Mouse (Mus musculus) ES-Bruce4 (cell line): ENCODE results near the gene Aqp12. TPM values are rescaled to one million over a fixed set of nuclear protein-coding genes. Genes with fewer than 3 reads are reported as not detected.
A peak's percentile ranks its signal among the peaks of the same experiment; 100 is the strongest.

Experiments used
- H3K27ac ChIP-seq: 2 replicates; pipeline ENCODE4 v1.5.1; 2012; ENCODE audit warnings: low read length, inconsistent platforms; ENCODE audit not compliant: insufficient read depth
- H3K27me3 ChIP-seq: 2 replicates; pipeline ENCODE4 v1.6.1; 2012; ENCODE audit warnings: mild to moderate bottlenecking, low read length, inconsistent platforms; ENCODE audit not compliant: control insufficient read depth, poor library complexity, insufficient read depth, severe bottlenecking
- H3K36me3 ChIP-seq: 2 replicates; pipeline ENCODE4 v1.6.1; 2012; ENCODE audit warnings: inconsistent platforms, mild to moderate bottlenecking, low read length, moderate library complexity; ENCODE audit not compliant: control insufficient read depth, poor library complexity, insufficient read depth, severe bottlenecking
- H3K4me1 ChIP-seq: one replicate; pipeline ENCODE4 v1.8.1; 2011; ENCODE audit warnings: low read length; ENCODE audit not compliant: control insufficient read depth, insufficient read depth
- H3K4me3 ChIP-seq: 2 replicates; pipeline ENCODE4 v1.5.1; 2011; ENCODE audit warnings: low read depth, mild to moderate bottlenecking, low read length
- H3K9ac ChIP-seq: 2 replicates; pipeline ENCODE4 v1.6.1; 2012; ENCODE audit warnings: low read depth, mild to moderate bottlenecking, inconsistent platforms; ENCODE audit not compliant: poor library complexity, severe bottlenecking
- H3K9me3 ChIP-seq: replicated peaks from 2 replicates; pipeline ENCODE4 v1.6.1; 2012; ENCODE audit warnings: mild to moderate bottlenecking, low read length, inconsistent platforms; ENCODE audit not compliant: control insufficient read depth, poor library complexity, insufficient read depth, severe bottlenecking
- CTCF ChIP-seq: IDR thresholded peaks from one replicate; pipeline ENCODE4 v1.8.1; 2011; ENCODE audit warnings: low read depth, low read length
- EP300 ChIP-seq: IDR thresholded peaks from 2 replicates; pipeline ENCODE4 v1.6.1; 2011; ENCODE audit warnings: low read depth, low read length; ENCODE audit not compliant: insufficient read depth
- POLR2A ChIP-seq: IDR thresholded peaks from one replicate; pipeline ENCODE4 v1.8.1; 2011; ENCODE audit warnings: low read length; ENCODE audit not compliant: insufficient read depth
- polyA plus RNA-seq: library from polyadenylated mRNA; stranded (reverse); fragments of >200 nt; gene quantifications from 2 replicates; pipeline ENCODE4 v1.2.4, GENCODE M21; 2011; ENCODE audit warnings: low read depth; ENCODE audit not compliant: missing spikeins, insufficient read depth, insufficient read length

The Aqp12 gene
- polyA plus RNA-seq, 1 experiment = not detected

DNA sequence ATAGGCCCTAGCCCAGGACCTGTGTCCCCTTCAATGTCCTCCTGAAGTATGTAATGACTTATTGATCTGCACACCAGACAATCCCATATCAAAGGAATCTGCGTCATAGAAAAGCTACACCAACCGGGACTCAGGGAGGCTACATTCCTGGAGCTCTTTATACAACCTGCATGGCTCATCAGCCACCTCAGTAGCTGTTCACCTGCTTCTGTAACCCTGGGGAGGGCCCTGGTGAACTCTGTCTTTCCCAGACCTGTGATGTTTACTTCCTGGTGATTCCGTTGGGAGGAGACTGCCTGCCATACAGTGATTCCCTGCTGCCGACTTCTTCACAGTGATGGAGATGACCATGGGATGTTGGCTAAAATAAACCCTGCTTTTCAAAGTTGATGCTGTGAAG lies 17.2 kb upstream of the Aqp12 start:
- no peak for TF ChIP-seq EP300
- TF ChIP-seq CTCF = no peak
- no peak for TF ChIP-seq POLR2A
- Histone ChIP-seq H3K9me3 (no peaks in the 10 kb centered on the region), H3K4me3 (no peak overlapping the region), H3K9ac (no peak overlapping the region), H3K27me3 (no peaks in the 10 kb centered on the region), H3K36me3 (no peaks in the 10 kb centered on the region), H3K4me1 (no peaks in the 10 kb centered on the region), H3K27ac (no peak overlapping the region)

DNA sequence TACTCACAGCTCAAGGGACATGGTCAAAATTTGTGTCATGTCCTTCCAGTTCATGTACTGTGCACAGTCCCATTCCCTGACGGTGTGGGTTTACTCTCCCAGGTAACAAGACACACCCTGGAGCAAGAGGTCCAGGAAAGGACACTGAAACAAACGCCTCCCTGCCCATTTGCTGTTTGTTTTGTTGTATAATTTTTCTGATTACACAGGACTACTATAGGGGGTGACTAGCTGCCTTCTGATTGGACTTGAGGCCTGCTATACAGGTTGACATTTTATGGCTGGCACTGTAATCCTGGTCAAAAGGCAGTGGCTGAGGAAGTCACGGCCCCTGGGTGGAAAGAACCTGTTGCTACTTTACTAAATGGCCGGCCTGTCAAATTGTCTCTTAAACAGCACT lies 16.2 kb upstream of the Aqp12 start:
- no peaks in the 10 kb centered on the region for H3K4me1 ChIP-seq
- H3K4me3 ChIP-seq = no peak overlapping the region
- H3K27ac ChIP-seq = no peak overlapping the region
- no peaks in the 10 kb centered on the region for H3K9me3 ChIP-seq
- H3K36me3 ChIP-seq = no peaks in the 10 kb centered on the region
- no peak for TF ChIP-seq CTCF
- TF ChIP-seq EP300 = no peak
- no peak overlapping the region for H3K9ac ChIP-seq
- H3K27me3 ChIP-seq = no peaks in the 10 kb centered on the region

DNA sequence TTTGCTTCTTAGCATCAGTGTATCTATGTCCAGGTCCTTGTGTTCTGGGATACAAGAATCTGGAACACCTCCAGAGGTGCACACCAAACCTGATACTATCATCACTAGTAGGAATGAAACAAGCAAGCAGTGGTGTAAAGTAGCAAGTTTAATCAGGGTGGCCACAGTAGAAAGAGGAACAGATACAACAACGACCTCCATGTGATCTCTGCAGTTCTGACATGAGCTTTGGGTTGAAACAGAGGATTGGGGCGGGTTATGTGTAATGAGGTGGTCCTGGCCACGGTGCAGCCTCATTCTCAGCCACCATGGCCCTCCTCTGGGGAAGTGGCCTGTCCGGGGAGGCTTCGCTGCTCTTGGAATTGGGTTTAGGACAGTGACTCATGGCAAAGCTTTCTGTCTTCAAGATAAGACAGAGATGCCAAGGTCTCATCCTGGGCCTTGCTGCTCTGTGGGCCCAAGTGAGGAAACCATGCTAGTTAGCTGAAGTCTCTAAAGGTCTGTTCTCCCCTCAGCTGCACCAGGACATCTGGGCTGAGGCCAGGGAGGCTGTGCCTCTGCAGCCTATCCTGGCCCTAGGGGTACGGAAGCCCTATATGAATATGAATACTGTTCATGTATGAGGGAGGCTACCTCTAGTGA lies 13.8 kb upstream of the Aqp12 start:
- H3K9ac ChIP-seq = no peak overlapping the region
- H3K27me3 ChIP-seq = no peaks in the 10 kb centered on the region
- no peak for TF ChIP-seq CTCF
- TF ChIP-seq POLR2A = no peak
- TF ChIP-seq EP300 = no peak
- H3K27ac ChIP-seq = no peak overlapping the region
- no peaks in the 10 kb centered on the region for H3K4me1 ChIP-seq
- H3K9me3 ChIP-seq = no peaks in the 10 kb centered on the region
- no peak overlapping the region for H3K4me3 ChIP-seq
- no peaks in the 10 kb centered on the region for H3K36me3 ChIP-seq

DNA sequence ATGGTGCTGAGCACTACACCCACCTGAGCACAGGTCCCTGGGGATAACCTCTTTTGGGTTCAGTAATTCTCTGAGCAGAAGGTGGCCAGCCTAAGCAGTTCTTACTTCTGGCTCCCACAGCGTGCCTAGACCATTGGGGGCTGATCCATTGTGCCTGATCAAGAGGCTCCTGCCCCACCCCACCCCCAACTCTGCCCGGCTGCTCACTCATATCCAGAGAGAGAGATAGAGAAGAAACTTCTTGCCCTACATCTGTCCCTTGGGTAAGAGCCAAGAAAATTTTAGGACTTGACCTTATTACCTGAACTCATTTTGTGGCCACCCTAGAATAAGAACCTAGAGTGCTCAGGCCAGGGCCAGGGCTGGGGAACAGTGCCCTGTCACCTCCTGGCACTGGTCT lies 13.3 kb upstream of the Aqp12 start:
- H3K9ac ChIP-seq = no peak overlapping the region
- no peaks in the 10 kb centered on the region for H3K4me1 ChIP-seq
- H3K9me3 ChIP-seq = no peaks in the 10 kb centered on the region
- H3K4me3 ChIP-seq = no peak overlapping the region
- no peak overlapping the region for H3K27ac ChIP-seq
- no peaks in the 10 kb centered on the region for H3K36me3 ChIP-seq
- no peak for TF ChIP-seq CTCF
- no peak for TF ChIP-seq EP300
- no peak for TF ChIP-seq POLR2A
- no peaks in the 10 kb centered on the region for H3K27me3 ChIP-seq

DNA sequence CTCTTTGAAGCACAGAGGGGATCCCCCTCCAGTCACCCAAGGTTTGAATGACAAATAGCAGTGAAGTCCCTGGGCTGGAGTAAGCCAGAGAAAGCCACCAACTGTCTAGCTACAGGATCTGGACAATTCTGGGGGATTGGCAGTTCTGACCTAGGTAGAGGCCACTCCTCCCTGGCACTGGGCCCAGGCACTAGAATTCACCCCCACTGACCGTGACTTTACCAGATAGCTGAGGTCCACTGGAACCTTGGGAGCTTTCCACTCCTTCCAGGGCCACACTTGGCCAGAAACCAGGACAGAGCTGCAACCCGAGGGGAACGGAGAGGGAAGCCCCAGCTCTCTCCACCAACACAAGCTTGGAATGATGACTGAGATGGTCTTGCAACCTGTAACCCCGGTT lies 3.1 kb downstream of the Aqp12 start:
- TF ChIP-seq CTCF = no peak
- TF ChIP-seq POLR2A = no peak
- TF ChIP-seq EP300 = no peak
- no peaks in the 10 kb centered on the region for H3K27me3 ChIP-seq
- no peaks in the 10 kb centered on the region for H3K4me1 ChIP-seq
- H3K9me3 ChIP-seq = no peaks in the 10 kb centered on the region
- no peaks in the 10 kb centered on the region for H3K36me3 ChIP-seq
- no peak overlapping the region for H3K9ac ChIP-seq
- H3K4me3 ChIP-seq = no peak overlapping the region
- no peak overlapping the region for H3K27ac ChIP-seq

DNA sequence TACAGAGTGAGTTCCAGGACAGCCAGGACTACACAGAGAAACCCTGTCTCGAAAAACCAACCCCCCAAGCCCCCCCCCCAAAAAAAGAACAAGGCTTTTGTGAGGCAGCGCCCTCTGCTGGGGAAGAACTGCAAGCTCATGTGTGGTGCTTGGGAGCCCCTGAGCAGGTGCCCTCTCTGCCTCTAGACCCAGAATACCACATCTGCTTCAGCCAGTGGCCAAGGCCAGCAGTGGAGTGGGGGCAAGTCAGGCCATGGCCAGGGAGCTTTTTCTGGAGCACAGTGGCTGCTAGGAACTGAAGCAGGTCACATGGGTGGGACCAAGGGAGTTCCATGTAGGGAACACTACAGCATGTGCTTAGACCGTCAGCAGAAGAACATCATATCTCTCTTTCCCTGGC lies 4.6 kb downstream of the Aqp12 start:
- Histone ChIP-seq H3K4me1 (no peaks in the 10 kb centered on the region), H3K9me3 (no peaks in the 10 kb centered on the region), H3K4me3 (no peak overlapping the region), H3K9ac (no peak overlapping the region), H3K27me3 (no peaks in the 10 kb centered on the region), H3K27ac (no peak overlapping the region), H3K36me3 (no peaks in the 10 kb centered on the region)
- TF ChIP-seq POLR2A (no peak), CTCF (peak; percentile 52)
